Mouse (Mus musculus) stomach, embryonic 14.5 days (tissue): Measurements from ENCODE around the gene Prkcz. TPM values are rescaled to one million over a fixed set of nuclear protein-coding genes. Genes with fewer than 3 reads are reported as not detected.

Source experiments
- ATAC-seq: fragments of 200-750 bp; cut with Nextera tagmentation; 2 replicates; pipeline ENCODE4 v1.8.0; 2017; ENCODE audit warnings: low read depth, moderate TSS enrichment; ENCODE audit not compliant: insufficient number of reproducible peaks, insufficient read depth, low FRiP score
- H3K27ac ChIP-seq: fragments of 300-500 bp; sonication (generic); 2 replicates; pipeline ENCODE4 v1.5.1; 2014; ENCODE audit warnings: mild to moderate bottlenecking, low read length, moderate library complexity, mixed read lengths
- H3K27me3 ChIP-seq: fragments of 300-500 bp; sonication (generic); 2 replicates; pipeline ENCODE4 v1.6.1; 2014; ENCODE audit warnings: low read length, control low read depth, mixed read lengths; ENCODE audit not compliant: control insufficient read depth, insufficient read depth
- H3K36me3 ChIP-seq: fragments of 300-500 bp; sonication (generic); 2 replicates; pipeline ENCODE4 v1.6.1; 2014; ENCODE audit warnings: mild to moderate bottlenecking, control low read depth, low read length, moderate library complexity, mixed read lengths; ENCODE audit not compliant: control insufficient read depth, insufficient read depth
- H3K4me1 ChIP-seq: fragments of 300-500 bp; sonication (generic); 2 replicates; pipeline ENCODE4 v1.6.1; 2014; ENCODE audit warnings: low read length, control low read depth, mixed read lengths; ENCODE audit not compliant: control insufficient read depth, insufficient read depth
- H3K4me2 ChIP-seq: fragments of 300-500 bp; sonication (generic); replicated peaks from 2 replicates; pipeline ENCODE4 v1.6.1; 2014; ENCODE audit warnings: low read depth, low read length, control low read depth
- H3K4me3 ChIP-seq: fragments of 300-500 bp; sonication (generic); 2 replicates; pipeline ENCODE4 v1.5.1; 2014; ENCODE audit warnings: low read depth, low read length, control low read depth
- H3K9ac ChIP-seq: fragments of 300-500 bp; sonication (generic); replicated peaks from 2 replicates; pipeline ENCODE4 v1.6.1; 2014; ENCODE audit warnings: low read depth, mild to moderate bottlenecking, control low read depth, low read length, moderate library complexity, mixed read lengths
- H3K9me3 ChIP-seq: fragments of 300-500 bp; sonication (generic); 2 replicates; pipeline ENCODE4 v1.6.1; 2016; ENCODE audit warnings: low read depth, low read length, control low read depth; ENCODE audit not compliant: control insufficient read depth
- WGBS: fragments of 180-500 bp; shearing (Covaris S2); extraction: QIAGEN DNeasy Blood & Tissue Kit; methylation state at CpG from one replicate; pipeline ENCODE4 v1.1.7; 2014; 5-methylcytosine and 5-hydroxymethylcytosine counted together
- polyA plus RNA-seq: library from polyadenylated mRNA; unstranded; fragments of >200 nt; fragmentation: Nextera tagmentation; extraction: Ambion mirVana; gene quantifications from 2 replicates; pipeline ENCODE4 v1.2.1, GENCODE M21; 2014

Prkcz gene
- polyA plus RNA-seq, 1 experiment from 2014 or later: 12.9 TPM

DNA sequence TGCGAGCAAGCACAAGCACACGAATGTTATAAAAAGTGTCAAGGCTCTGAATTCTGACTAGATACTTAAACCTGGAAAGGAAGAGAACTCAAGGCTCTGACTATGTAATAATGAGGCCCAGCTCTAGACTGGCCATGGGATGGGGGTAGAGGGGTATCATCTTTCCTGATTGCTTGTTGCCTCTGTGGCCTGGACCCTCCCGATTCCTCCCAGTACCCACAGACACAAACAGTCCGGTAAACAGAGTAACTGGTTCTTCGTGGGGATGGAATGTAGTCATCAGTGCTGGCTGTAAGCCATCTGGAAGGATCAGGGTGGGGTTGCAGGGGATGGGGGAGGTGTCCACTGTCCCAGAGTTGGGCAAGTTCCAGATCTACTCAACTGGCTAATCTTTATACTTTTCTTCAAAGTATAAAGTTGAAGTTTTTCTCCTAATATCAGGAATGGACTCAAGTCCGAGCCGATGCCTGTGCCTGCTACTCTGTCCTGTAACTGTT is 94.1 kb downstream of the Prkcz start:
- Histone ChIP-seq H3K9ac (no peak overlapping the region), H3K4me3 (no peak overlapping the region), H3K27ac (peak overlapping the region; percentile 58; the same call in 1 of the 2 replicates), H3K36me3 (no peaks in the 10 kb centered on the region), H3K9me3 (no peaks in the 10 kb centered on the region), H3K4me1 (peaks cover 14% of the 10 kb centered on the region; the same call in 1 of the 2 replicates), H3K4me2 (no peak overlapping the region), H3K27me3 (no peaks in the 10 kb centered on the region)
- 48% methylated on average over 7 of the region's 7 CpGs for WGBS
- no peak for ATAC-seq

DNA sequence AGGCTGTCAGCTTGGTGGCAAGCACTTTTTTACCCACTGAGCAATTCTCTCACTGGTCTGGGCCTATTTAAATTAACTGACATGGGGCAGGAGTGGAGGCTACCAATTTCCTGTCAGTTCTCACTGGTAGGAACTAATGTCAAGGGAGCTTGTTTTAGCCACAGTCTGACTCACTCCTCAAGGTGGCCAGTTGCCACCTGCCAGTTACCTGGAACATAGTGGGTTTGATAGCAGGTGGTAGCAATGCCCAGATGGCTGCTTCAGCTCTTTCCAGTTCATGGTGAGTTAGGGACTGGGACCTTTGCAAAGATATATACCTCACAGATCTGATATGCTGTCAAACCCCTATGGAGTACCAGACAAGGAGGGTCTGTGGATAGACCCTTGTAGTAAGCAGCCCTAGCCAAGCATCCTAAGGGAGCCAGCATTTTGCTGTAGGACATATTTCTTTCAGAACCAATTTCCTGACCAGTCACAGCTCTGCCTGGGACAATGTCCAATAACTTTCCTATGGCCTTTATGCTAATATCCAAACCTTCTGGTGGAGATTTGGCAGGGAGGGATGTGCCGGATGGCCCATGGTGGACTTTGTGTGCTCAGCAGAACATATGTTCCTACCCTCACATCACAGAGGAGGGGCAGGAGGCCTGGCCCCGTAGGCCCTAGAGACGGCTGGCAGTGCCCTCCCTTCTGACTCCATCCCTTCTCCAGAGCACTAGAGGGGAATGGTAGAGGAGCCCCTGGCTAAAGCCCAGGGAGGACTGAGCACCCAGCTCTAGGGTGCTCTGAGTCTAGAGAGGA is 96.4 kb downstream of the Prkcz start:
- Histone ChIP-seq H3K4me1 (peaks cover 14% of the 10 kb centered on the region; the same call in 1 of the 2 replicates), H3K9me3 (no peaks in the 10 kb centered on the region), H3K27ac (no peak overlapping the region), H3K36me3 (no peaks in the 10 kb centered on the region), H3K9ac (no peak overlapping the region), H3K4me3 (no peak overlapping the region), H3K27me3 (no peaks in the 10 kb centered on the region), H3K4me2 (no peak overlapping the region)
- ATAC-seq: no peak
- WGBS: 93% methylated on average over 3 of the region's 3 CpGs

DNA sequence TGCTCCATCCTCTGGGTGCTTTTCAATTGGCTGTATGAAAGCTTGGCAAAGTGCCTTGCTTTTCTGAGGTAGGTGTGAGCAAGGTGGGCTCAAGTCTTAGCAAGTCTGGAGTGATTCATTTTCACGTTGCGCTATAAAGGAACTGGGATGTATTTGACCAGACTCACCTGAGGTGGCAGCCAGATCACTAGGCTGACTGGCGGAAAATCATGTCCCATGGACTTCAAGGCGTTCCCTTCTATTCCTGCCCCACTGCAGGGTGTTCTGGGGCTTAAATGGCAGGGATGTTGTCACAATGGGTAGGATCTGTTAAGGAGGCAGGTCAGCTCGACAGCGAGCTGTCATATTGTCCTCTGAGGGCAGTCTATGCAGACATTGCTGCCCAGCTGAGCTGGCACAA is 108.9 kb downstream of the Prkcz start:
- Histone ChIP-seq H3K36me3 (no peaks in the 10 kb centered on the region), H3K27me3 (no peaks in the 10 kb centered on the region), H3K4me2 (no peak overlapping the region), H3K4me1 (peaks cover 13% of the 10 kb centered on the region; the same call in 1 of the 2 replicates), H3K9me3 (no peaks in the 10 kb centered on the region; the same call in 1 of the 2 replicates), H3K9ac (no peak overlapping the region), H3K4me3 (no peak overlapping the region), H3K27ac (no peak overlapping the region)
- WGBS: 85% methylated on average over 6 of the region's 6 CpGs
- no peak for ATAC-seq

DNA sequence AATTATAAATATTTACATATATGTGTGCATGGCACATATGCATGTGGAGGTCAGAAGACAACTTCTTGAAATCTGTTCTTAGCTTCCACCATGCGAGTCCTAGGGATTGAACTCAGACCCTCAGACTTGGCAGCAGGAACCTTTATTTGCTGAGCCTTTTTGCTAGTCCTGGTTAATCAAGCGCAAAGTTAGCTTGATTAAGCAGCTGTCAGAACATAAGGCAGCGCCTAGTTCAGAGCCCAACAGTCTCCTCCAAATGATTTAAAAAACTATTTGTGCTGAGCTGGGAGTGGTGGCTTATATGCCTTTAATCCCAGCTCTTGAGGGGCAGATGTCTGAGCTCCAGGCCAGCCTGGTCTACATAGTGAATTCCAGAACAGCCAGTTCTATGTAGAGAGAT is 110.0 kb downstream of the Prkcz start:
- no peaks in the 10 kb centered on the region for H3K36me3 ChIP-seq
- no peak overlapping the region for H3K9ac ChIP-seq
- WGBS: 42% methylated on average over 3 of the region's 3 CpGs
- H3K27ac ChIP-seq: peak overlapping the region; percentile 15; the same call in 1 of the 2 replicates
- H3K9me3 ChIP-seq: no peaks in the 10 kb centered on the region; the same call in 1 of the 2 replicates
- peak overlapping the region; percentile 97 for H3K4me2 ChIP-seq
- peaks cover 17% of the 10 kb centered on the region; the same call in 1 of the 2 replicates for H3K4me1 ChIP-seq
- no peaks in the 10 kb centered on the region for H3K27me3 ChIP-seq
- ATAC-seq: no peak
- H3K4me3 ChIP-seq: peak overlapping the region; percentile 54

DNA sequence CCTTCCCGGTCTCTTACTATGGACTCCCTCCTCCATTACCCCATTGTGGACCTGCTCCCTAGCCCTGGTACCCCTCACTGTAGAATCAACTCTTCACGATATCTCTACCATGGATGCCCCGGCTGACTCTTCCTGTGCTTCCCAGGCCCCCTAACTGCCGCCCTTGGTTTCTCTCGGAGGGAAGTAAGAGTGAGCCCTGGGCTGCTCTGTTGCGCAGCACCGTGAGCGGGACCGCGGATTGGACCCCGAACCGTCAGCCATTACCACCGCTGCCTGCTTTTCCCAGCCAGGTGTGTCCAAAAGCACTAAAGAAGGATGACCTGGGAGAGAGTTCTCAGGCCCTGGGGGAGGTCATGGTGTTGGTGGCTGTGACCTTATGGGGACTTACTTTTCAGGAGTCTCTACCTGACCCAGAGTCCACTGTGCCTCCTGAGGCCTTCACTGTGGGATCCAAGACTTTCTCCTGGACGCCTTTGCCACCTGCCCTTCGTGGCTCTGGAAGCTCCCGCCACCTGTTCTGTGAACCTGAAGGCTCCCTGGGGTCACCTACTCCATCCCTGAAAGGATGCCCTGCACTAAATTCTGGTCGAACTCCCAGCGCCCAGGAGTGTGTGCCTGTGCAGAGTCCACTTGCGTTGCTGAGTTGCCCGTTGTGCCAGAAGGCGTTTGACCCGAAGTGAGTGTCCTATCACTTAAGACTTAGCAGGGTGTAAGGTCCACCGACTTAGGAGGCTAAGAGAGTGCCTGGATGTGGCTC is 110.6 kb downstream of the Prkcz start:
- H3K4me1 ChIP-seq: peaks cover 22% of the 10 kb centered on the region; the same call in 1 of the 2 replicates
- no peaks in the 10 kb centered on the region for H3K27me3 ChIP-seq
- peak overlapping the region; percentile 66 for H3K9ac ChIP-seq
- peak overlapping the region; percentile 97 for H3K27ac ChIP-seq
- ATAC-seq: peak; percentile 5; the same call in 1 of the 2 replicates
- peak overlapping the region; percentile 54 for H3K4me3 ChIP-seq
- no peaks in the 10 kb centered on the region; the same call in 1 of the 2 replicates for H3K9me3 ChIP-seq
- H3K4me2 ChIP-seq: peak overlapping the region; percentile 97
- 11% methylated on average over 23 of the region's 23 CpGs for WGBS
- no peaks in the 10 kb centered on the region for H3K36me3 ChIP-seq

DNA sequence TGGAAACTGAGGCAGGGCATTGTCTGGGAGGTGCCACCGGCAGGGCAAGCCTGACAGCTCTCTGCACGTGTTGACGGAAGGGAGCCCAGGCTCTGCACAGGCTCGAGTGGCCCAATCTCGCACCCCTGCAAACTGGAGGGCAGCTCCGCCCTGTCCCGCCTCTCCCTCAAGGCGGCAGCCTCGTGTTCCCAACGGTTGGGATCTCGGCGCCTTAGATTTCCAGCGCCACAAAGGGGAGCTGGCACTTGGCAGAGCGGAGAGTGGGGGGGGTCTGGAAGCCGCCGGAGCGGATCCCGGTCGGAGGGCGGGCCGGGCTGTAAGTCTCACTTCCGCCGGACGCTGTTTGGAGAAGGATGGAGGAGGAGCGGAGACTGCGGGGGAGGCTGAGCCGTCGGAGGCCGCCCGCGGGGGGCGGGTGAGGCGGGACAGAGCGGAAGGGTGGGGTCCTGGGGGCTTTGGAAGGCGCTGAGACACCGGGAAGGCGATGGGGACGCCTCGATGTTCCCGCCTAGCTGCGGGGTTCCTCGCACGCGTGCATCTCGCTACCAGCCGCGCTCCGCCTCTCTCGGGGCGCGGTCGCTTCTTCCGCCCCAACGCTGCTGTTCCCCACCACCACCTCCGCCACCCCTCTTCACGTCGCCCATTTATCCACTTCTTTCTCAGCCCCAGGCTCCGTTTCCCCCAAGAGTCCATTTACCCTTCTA is 111.4 kb downstream of the Prkcz start, which contains the start of gene Faap20:
Gene Faap20, plus strand, starts transcription at position 155 of the 704 bp plus-strand sequence.
- ATAC-seq: peak; percentile 88
- Histone ChIP-seq H3K4me3 (peak within 1 kb of the TSS; percentile 54), H3K27me3 (no peaks in the 10 kb centered on the region), H3K4me2 (peak within 1 kb of the TSS; percentile 97), H3K9me3 (no peaks in the 10 kb centered on the region; the same call in 1 of the 2 replicates), H3K36me3 (no peaks in the 10 kb centered on the region), H3K27ac (peak within 1 kb of the TSS; percentile 97), H3K4me1 (peaks cover 26% of the 10 kb centered on the region; the same call in 1 of the 2 replicates), H3K9ac (peak within 1 kb of the TSS; percentile 66)
- 0% methylated on average over 58 of the region's 58 CpGs for WGBS

DNA sequence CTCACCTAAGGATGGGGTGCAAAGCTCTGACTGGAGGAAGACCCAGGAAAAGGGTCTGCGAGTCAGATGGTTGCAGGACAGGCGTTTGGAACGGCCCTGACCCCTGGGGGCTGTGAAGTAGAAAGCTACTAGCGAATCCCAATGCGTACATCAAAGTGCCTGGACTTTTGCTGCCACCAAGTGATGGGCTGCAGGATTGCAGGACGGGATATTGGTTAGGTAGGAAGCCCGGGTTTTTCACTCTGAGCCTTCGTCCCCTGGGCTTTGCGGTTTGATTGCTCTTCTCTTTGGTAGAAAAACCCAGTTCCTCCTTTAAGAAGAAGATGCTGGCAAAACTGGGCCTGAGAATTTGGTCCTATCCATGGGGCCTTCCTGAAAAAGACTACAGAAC is 111.9 kb downstream of the Prkcz start:
- Histone ChIP-seq H3K9ac (peak overlapping the region; percentile 66; the same call in 1 of the 2 replicates), H3K4me3 (peak overlapping the region; percentile 54), H3K4me1 (peaks cover 26% of the 10 kb centered on the region; the same call in 1 of the 2 replicates), H3K36me3 (no peaks in the 10 kb centered on the region), H3K27ac (peak overlapping the region; percentile 97), H3K4me2 (peak overlapping the region; percentile 97), H3K27me3 (no peaks in the 10 kb centered on the region), H3K9me3 (no peaks in the 10 kb centered on the region; the same call in 1 of the 2 replicates)
- WGBS: under 1% methylated on average over 9 of the region's 9 CpGs
- ATAC-seq: peak; percentile 71; the same call in 1 of the 2 replicates
